Mouse (Mus musculus) neural tube, embryonic 11.5 days (tissue): Measurements from ENCODE around the gene Gm11011. TPM values are rescaled to one million over a fixed set of nuclear protein-coding genes. Genes with fewer than 3 reads are reported as not detected.
"Not testable (repeated sequence)": the region's sequence is repeated elsewhere in the genome, so short reads cannot be mapped to it uniquely, and the experiment has no call there.

Experiments
- ATAC-seq: fragments of 200-750 bp; cut with Nextera tagmentation; 2 replicates; pipeline ENCODE4 v1.8.0; 2017; ENCODE audit warnings: moderate number of reproducible peaks, mild to moderate bottlenecking, moderate TSS enrichment, moderate library complexity; ENCODE audit not compliant: insufficient read depth, low FRiP score, low TSS enrichment
- DNase-seq: peaks from one replicate; pipeline ENCODE4 v3.0.0-alpha.2; 2015; ENCODE audit warnings: low spot score
- H3K27ac ChIP-seq: fragments of 300-500 bp; sonication (generic); 2 replicates; pipeline ENCODE4 v1.5.1; 2014; ENCODE audit warnings: low read depth, mild to moderate bottlenecking, low read length
- H3K27me3 ChIP-seq: fragments of 300-500 bp; sonication (generic); 2 replicates; pipeline ENCODE4 v1.6.1; 2014; ENCODE audit warnings: mild to moderate bottlenecking, low read length, mixed read lengths; ENCODE audit not compliant: control insufficient read depth, insufficient read depth
- H3K36me3 ChIP-seq: fragments of 300-500 bp; sonication (generic); 2 replicates; pipeline ENCODE4 v1.6.1; 2014; ENCODE audit warnings: mild to moderate bottlenecking, low read length, moderate library complexity, mixed read lengths; ENCODE audit not compliant: control insufficient read depth, insufficient read depth
- H3K4me1 ChIP-seq: fragments of 300-500 bp; sonication (generic); 2 replicates; pipeline ENCODE4 v1.6.1; 2014; ENCODE audit warnings: low read length, mixed read lengths; ENCODE audit not compliant: control insufficient read depth, insufficient read depth
- H3K4me2 ChIP-seq: fragments of 300-500 bp; sonication (generic); 2 replicates; pipeline ENCODE4 v1.6.1; 2014; ENCODE audit warnings: low read depth, mild to moderate bottlenecking, moderate library complexity
- H3K4me3 ChIP-seq: fragments of 300-500 bp; sonication (generic); 2 replicates; pipeline ENCODE4 v1.5.1; 2014; ENCODE audit warnings: low read depth, low read length
- H3K9ac ChIP-seq: fragments of 300-500 bp; sonication (generic); 2 replicates; pipeline ENCODE4 v1.6.1; 2014; ENCODE audit warnings: mild to moderate bottlenecking, low read length
- H3K9me3 ChIP-seq: fragments of 300-500 bp; sonication (generic); 2 replicates; pipeline ENCODE4 v1.6.1; 2016; ENCODE audit warnings: low read length; ENCODE audit not compliant: control insufficient read depth
- WGBS: fragments of 180-500 bp; shearing (Covaris S2); extraction: QIAGEN DNeasy Blood & Tissue Kit; methylation state at CpG from one replicate; pipeline ENCODE4 v1.1.7; 2014; 5-methylcytosine and 5-hydroxymethylcytosine counted together
- polyA plus RNA-seq: library from polyadenylated mRNA; unstranded; fragments of >200 nt; fragmentation: Nextera tagmentation; extraction: Ambion mirVana; gene quantifications from 2 replicates; pipeline ENCODE4 v1.2.1, GENCODE M21; 2014

The Gm11011 gene
- not detected in 2 replicates for polyA plus RNA-seq

GRCm38 (mm10) chr2:169587645-169588044 is at the start of gene Gm11011:
Gene Gm11011, minus strand, starts transcription at chr2:169587745.
- not testable (repeated sequence) for H3K9ac ChIP-seq, H3K9me3 ChIP-seq, H3K4me1 ChIP-seq, H3K27me3 ChIP-seq, H3K4me3 ChIP-seq, H3K36me3 ChIP-seq, H3K4me2 ChIP-seq, ATAC-seq, H3K27ac ChIP-seq, DNase-seq

- no peaks in the 10 kb centered on the region for H3K27me3 ChIP-seq
- H3K4me3 ChIP-seq = no peak overlapping the region
- H3K27ac ChIP-seq = no peak overlapping the region
- H3K36me3 ChIP-seq = no peaks in the 10 kb centered on the region
- H3K4me2 ChIP-seq = peak overlapping the region; percentile 14; the same call in 1 of the 2 replicates
- H3K4me1 ChIP-seq = peaks cover 15% of the 10 kb centered on the region; the same call in 1 of the 2 replicates
- ATAC-seq (no peak), DNase-seq (no peak)
- H3K9ac ChIP-seq = no peak overlapping the region
- no peaks in the 10 kb centered on the region for H3K9me3 ChIP-seq
- WGBS = 75% methylated on average over 4 of the region's 4 CpGs
These were observed 48.9 kb upstream of the Gm11011 start for GRCm38 (mm10) chr2:169636414-169636813.

GRCm38 (mm10) chr2:169635428-169635827 is 47.9 kb upstream of the Gm11011 start:
- Histone ChIP-seq H3K4me2 (peak overlapping the region; percentile 96), H3K36me3 (no peaks in the 10 kb centered on the region), H3K27ac (no peak overlapping the region), H3K4me1 (peaks cover 15% of the 10 kb centered on the region; the same call in 1 of the 2 replicates), H3K27me3 (no peaks in the 10 kb centered on the region), H3K4me3 (peak overlapping the region; percentile 81), H3K9ac (peak overlapping the region; percentile 30; the same call in 1 of the 2 replicates), H3K9me3 (no peaks in the 10 kb centered on the region)
- no peak for ATAC-seq
- 37% methylated on average over 7 of the region's 7 CpGs for WGBS
- DNase-seq = no peak

- no peaks in the 10 kb centered on the region for H3K9me3 ChIP-seq
- H3K4me1 ChIP-seq = peaks cover 15% of the 10 kb centered on the region; the same call in 1 of the 2 replicates
- no peaks in the 10 kb centered on the region for H3K36me3 ChIP-seq
- H3K27me3 ChIP-seq = no peaks in the 10 kb centered on the region
- 27% methylated on average over 17 of the region's 17 CpGs for WGBS
- H3K27ac ChIP-seq = no peak overlapping the region; the same call in 1 of the 2 replicates
- ATAC-seq (no peak), DNase-seq (no peak)
- H3K4me3 ChIP-seq = peak overlapping the region; percentile 81
- H3K4me2 ChIP-seq = peak overlapping the region; percentile 96
- H3K9ac ChIP-seq = peak overlapping the region; percentile 89
These were observed 47.3 kb upstream of the Gm11011 start for GRCm38 (mm10) chr2:169634619-169635382.

- peak overlapping the region; percentile 73 for H3K27ac ChIP-seq
- WGBS = under 1% methylated on average over 37 of the region's 38 CpGs
- peak; percentile 54 for DNase-seq
- no peaks in the 10 kb centered on the region for H3K36me3 ChIP-seq
- peak; percentile 41 for ATAC-seq
- H3K9ac ChIP-seq = peak overlapping the region; percentile 89
- no peaks in the 10 kb centered on the region for H3K9me3 ChIP-seq
- peak overlapping the region; percentile 81 for H3K4me3 ChIP-seq
- peaks cover 15% of the 10 kb centered on the region; the same call in 1 of the 2 replicates for H3K4me1 ChIP-seq
- H3K27me3 ChIP-seq = no peaks in the 10 kb centered on the region
- peak overlapping the region; percentile 96 for H3K4me2 ChIP-seq
These were observed 46.1 kb upstream of the Gm11011 start for GRCm38 (mm10) chr2:169633491-169634289.

GRCm38 (mm10) chr2:169632338-169633151 is 45.0 kb upstream of the Gm11011 start, which contains the start of gene Tshz2:
Gene Tshz2, plus strand, starts transcription at chr2:169633013.
- Histone ChIP-seq H3K9ac (peak within 1 kb of the TSS; percentile 89), H3K9me3 (no peaks in the 10 kb centered on the region), H3K4me1 (peaks cover 15% of the 10 kb centered on the region; the same call in 1 of the 2 replicates), H3K4me3 (peak within 1 kb of the TSS; percentile 81), H3K36me3 (no peaks in the 10 kb centered on the region), H3K27ac (peak within 1 kb of the TSS; percentile 73), H3K4me2 (peak within 1 kb of the TSS; percentile 96), H3K27me3 (no peaks in the 10 kb centered on the region)
- peak; percentile 83 for DNase-seq
- peak; percentile 84 for ATAC-seq
- under 1% methylated on average over 22 of the region's 22 CpGs for WGBS

GRCm38 (mm10) chr2:169630070-169630469 is 42.5 kb upstream of the Gm11011 start:
- Histone ChIP-seq H3K4me1 (peaks cover 13% of the 10 kb centered on the region; the same call in 1 of the 2 replicates), H3K27me3 (no peaks in the 10 kb centered on the region), H3K9me3 (no peaks in the 10 kb centered on the region), H3K4me3 (no peak overlapping the region), H3K36me3 (no peaks in the 10 kb centered on the region), H3K27ac (no peak overlapping the region), H3K4me2 (no peak overlapping the region), H3K9ac (no peak overlapping the region)
- ATAC-seq = no peak
- DNase-seq = no peak
- 58% methylated on average over 3 of the region's 3 CpGs for WGBS

- Histone ChIP-seq H3K4me3 (no peak overlapping the region), H3K27me3 (no peaks in the 10 kb centered on the region), H3K27ac (peak overlapping the region; percentile 47), H3K9me3 (no peaks in the 10 kb centered on the region), H3K4me2 (peak overlapping the region; percentile 34), H3K4me1 (peaks cover 7% of the 10 kb centered on the region; the same call in 1 of the 2 replicates), H3K36me3 (no peaks in the 10 kb centered on the region), H3K9ac (peak overlapping the region; percentile 36)
- ATAC-seq = peak; percentile 73
- DNase-seq = peak; percentile 65
- WGBS = 4% methylated on average over 15 of the region's 15 CpGs
These were observed 33.7 kb upstream of the Gm11011 start for GRCm38 (mm10) chr2:169621201-169621710.
